In genomic region chr13:31313821-31314220, GRCm38 (mm10) we compare ENCODE assay signal across 20 mouse cellular contexts.
A peak's percentile ranks its signal among the peaks of the same experiment; 100 is the strongest.
DNase-seq lines count a peak whose midpoint lies in the region; ATAC-seq lines count a peak whose summit lies in the region.
"Had no signal": no experiment of that assay in that cellular context is flagged by ENCODE, and none has a peak within 500 bp of the region (broad histone marks: within the 10 kb centered on the region; RNA-seq: fewer than 3 reads in every experiment).

No protein-coding gene starts in this region.

- ATAC-seq in heart, embryonic 12.5 days (ENCODE audit: insufficient number of reproducible peaks, low FRiP score) = no peak
- ATAC-seq in kidney, embryonic 14.5 days (ENCODE audit: low FRiP score, low TSS enrichment) = no peak
- ATAC-seq in lung, embryonic 16.5 days (ENCODE audit: low read depth) = no peak
- ATAC-seq: hindbrain, embryonic 16.5 days; inflammation-experienced regulatory T-cells, adult 6 months had no signal

- H3K4me1 ChIP-seq in heart, embryonic 12.5 days (replicated peaks) = peaks cover 14% of the 10 kb centered on the region; the same call in 1 of the 2 replicates
- peaks cover 15% of the 10 kb centered on the region for H3K4me1 ChIP-seq in kidney, embryonic 14.5 days (ENCODE audit: control insufficient read depth, insufficient read depth, low read length)
- H3K4me1 ChIP-seq in lung, embryonic 16.5 days (replicated peaks; ENCODE audit: control insufficient read depth, insufficient read depth, low read length) = peaks cover 18% of the 10 kb centered on the region
- H3K4me1 ChIP-seq: embryonic facial prominence, embryonic 13.5 days; forebrain, embryonic 12.5 days; hindbrain, embryonic 12.5 days had no signal

- H3K9ac ChIP-seq in heart, embryonic 12.5 days = no peak overlapping the region
- no peak overlapping the region for H3K9ac ChIP-seq in kidney, embryonic 14.5 days (ENCODE audit: low read depth, low read length)
- H3K9ac ChIP-seq in lung, embryonic 16.5 days (ENCODE audit: low read length) = no peak overlapping the region
- H3K9ac ChIP-seq: embryonic facial prominence, embryonic 13.5 days; forebrain, embryonic 12.5 days; heart, embryonic 15.5 days; hindbrain, embryonic 12.5 days had no signal

- no peak overlapping the region for H3K4me3 ChIP-seq in heart, embryonic 12.5 days
- no peak overlapping the region for H3K4me3 ChIP-seq in kidney, embryonic 14.5 days (ENCODE audit: low read length)
- no peak overlapping the region for H3K4me3 ChIP-seq in lung, embryonic 16.5 days (ENCODE audit: low read length)
- no peak overlapping the region for H3K4me3 ChIP-seq in macrophage (ENCODE audit: inconsistent target)
- H3K4me3 ChIP-seq: embryonic facial prominence, embryonic 13.5 days; forebrain, embryonic 12.5 days; heart, embryonic 15.5 days; hindbrain, embryonic 12.5 days had no signal

- H3K27ac ChIP-seq in heart, embryonic 12.5 days (ENCODE audit: poor library complexity, severe bottlenecking) = no peak overlapping the region
- no peak overlapping the region for H3K27ac ChIP-seq in kidney, embryonic 14.5 days (ENCODE audit: low read depth, low read length)
- H3K27ac ChIP-seq in lung, embryonic 16.5 days (ENCODE audit: low read length) = no peak overlapping the region
- peak overlapping the region; percentile 27; the same call in 1 of the 2 replicates for H3K27ac ChIP-seq in macrophage
- H3K27ac ChIP-seq: embryonic facial prominence, embryonic 13.5 days; forebrain, embryonic 12.5 days; gastrocnemius, adult 2 months; heart, embryonic 15.5 days; hindbrain, embryonic 12.5 days had no signal

- no peaks in the 10 kb centered on the region for H3K36me3 ChIP-seq in heart, embryonic 12.5 days
- H3K36me3 ChIP-seq in kidney, embryonic 14.5 days (ENCODE audit: control insufficient read depth, insufficient read depth, low read length) = no peaks in the 10 kb centered on the region
- no peaks in the 10 kb centered on the region for H3K36me3 ChIP-seq in lung, embryonic 16.5 days (ENCODE audit: control insufficient read depth, insufficient read depth, low read length)
- no peaks in the 10 kb centered on the region for H3K36me3 ChIP-seq in macrophage (ENCODE audit: inconsistent target)
- H3K36me3 ChIP-seq: embryonic facial prominence, embryonic 13.5 days; forebrain, embryonic 12.5 days; heart, embryonic 15.5 days; hindbrain, embryonic 12.5 days had no signal

- H3K27me3 ChIP-seq in heart, embryonic 12.5 days (replicated peaks) = peaks cover 22% of the 10 kb centered on the region
- H3K27me3 ChIP-seq in kidney, embryonic 14.5 days (ENCODE audit: control insufficient read depth, insufficient read depth, low read length) = no peaks in the 10 kb centered on the region
- H3K27me3 ChIP-seq in lung, embryonic 16.5 days (ENCODE audit: control insufficient read depth, insufficient read depth, low read depth, low read length) = no peaks in the 10 kb centered on the region
- H3K27me3 ChIP-seq: embryonic facial prominence, embryonic 13.5 days; forebrain, embryonic 12.5 days; heart, embryonic 15.5 days; hindbrain, embryonic 12.5 days had no signal

- H3K79me2 ChIP-seq in macrophage (ENCODE audit: inconsistent target) = no peaks in the 10 kb centered on the region

- 53% methylated on average over 5 of the region's 5 CpGs for WGBS in heart, embryonic 12.5 days
- 55% methylated on average over 5 of the region's 5 CpGs for WGBS in kidney, embryonic 14.5 days
- WGBS in lung, embryonic 16.5 days = 44% methylated on average over 5 of the region's 5 CpGs
- 18% methylated on average over 5 of the region's 5 CpGs for WGBS in macrophage (ENCODE audit: missing documents)

- H3K4me2 ChIP-seq in heart, embryonic 12.5 days = peak overlapping the region; percentile 22; the same call in 1 of the 2 replicates
- 0 out of 2 replicates have a peak overlapping the region, but pooled peaks have one; percentile 8 for H3K4me2 ChIP-seq in kidney, embryonic 14.5 days (replicated peaks; ENCODE audit: low read depth, low read length)
- H3K4me2 ChIP-seq in lung, embryonic 16.5 days (ENCODE audit: low read depth, low read length) = peak overlapping the region; percentile 14; the same call in 1 of the 2 replicates
- H3K4me2 ChIP-seq: embryonic facial prominence, embryonic 13.5 days; forebrain, embryonic 12.5 days; hindbrain, embryonic 12.5 days had no signal

- DNase-seq in heart, adult 9 months (ENCODE audit: low spot score in 2 of 2) = no peak
- no peak for DNase-seq in kidney, postnatal 14 days
- no peak for DNase-seq in lung, postnatal 25 days (ENCODE audit: low spot score)
- DNase-seq in layer of hippocampus, adult 8-10 months (ENCODE audit: low spot score in 2 of 2) = no peak
- DNase-seq: adrenal gland, postnatal 10 days; cerebellum, adult 11-12 months; cerebellum, adult 9-10 months; cerebellum, postnatal 25 days; gastrocnemius, adult 2 months; gastrocnemius, postnatal 25 days had no signal

- no peaks in the 10 kb centered on the region for H3K9me3 ChIP-seq in heart, embryonic 12.5 days (replicated peaks)
- H3K9me3 ChIP-seq in kidney, embryonic 14.5 days (ENCODE audit: control insufficient read depth, low read length) = no peaks in the 10 kb centered on the region
- H3K9me3 ChIP-seq in lung, embryonic 16.5 days (ENCODE audit: control insufficient read depth, low read length) = no peaks in the 10 kb centered on the region
- H3K9me3 ChIP-seq: embryonic facial prominence, embryonic 13.5 days; forebrain, embryonic 12.5 days; heart, embryonic 15.5 days; hindbrain, embryonic 12.5 days had no signal
